Mouse (Mus musculus) embryonic facial prominence, embryonic 15.5 days (tissue): ENCODE results near the gene Naf1. TPM values are rescaled to one million over a fixed set of nuclear protein-coding genes. Genes with fewer than 3 reads are reported as not detected.

ENCODE experiments used
- ATAC-seq: fragments of 200-750 bp; cut with Nextera tagmentation; 2 replicates; pipeline ENCODE4 v1.8.0; 2017; ENCODE audit warnings: low read depth, moderate TSS enrichment; ENCODE audit not compliant: insufficient number of reproducible peaks, low FRiP score, low TSS enrichment
- H3K27ac ChIP-seq: fragments of 300-500 bp; sonication (generic); replicated peaks from 2 replicates; pipeline ENCODE4 v1.5.1; 2015; ENCODE audit warnings: mild to moderate bottlenecking, inconsistent platforms
- H3K27me3 ChIP-seq: fragments of 300-500 bp; sonication (generic); 2 replicates; pipeline ENCODE4 v1.6.1; 2015; ENCODE audit warnings: inconsistent platforms
- H3K36me3 ChIP-seq: fragments of 300-500 bp; sonication (generic); 2 replicates; pipeline ENCODE4 v1.6.1; 2015; ENCODE audit warnings: mild to moderate bottlenecking, inconsistent platforms
- H3K4me1 ChIP-seq: fragments of 300-500 bp; sonication (generic); 2 replicates; pipeline ENCODE4 v1.6.1; 2015; ENCODE audit warnings: inconsistent platforms
- H3K4me2 ChIP-seq: fragments of 300-500 bp; sonication (generic); replicated peaks from 2 replicates; pipeline ENCODE4 v1.6.1; 2015; ENCODE audit warnings: mild to moderate bottlenecking, inconsistent platforms
- H3K4me3 ChIP-seq: fragments of 300-500 bp; sonication (generic); replicated peaks from 2 replicates; pipeline ENCODE4 v1.5.1; 2015; ENCODE audit warnings: mild to moderate bottlenecking, inconsistent platforms
- H3K9ac ChIP-seq: fragments of 300-500 bp; sonication (generic); 2 replicates; pipeline ENCODE4 v1.6.1; 2015; ENCODE audit warnings: inconsistent platforms
- H3K9me3 ChIP-seq: fragments of 300-500 bp; sonication (generic); replicated peaks from 2 replicates; pipeline ENCODE4 v1.6.1; 2016; ENCODE audit warnings: inconsistent platforms
- WGBS: fragments of 180-500 bp; shearing (Covaris S2); methylation state at CpG from one replicate; pipeline ENCODE4 v1.1.7; 2015; 5-methylcytosine and 5-hydroxymethylcytosine counted together
- polyA plus RNA-seq: library from polyadenylated mRNA; unstranded; fragments of >200 nt; fragmentation: Nextera tagmentation; extraction: Ambion mirVana; gene quantifications from 2 replicates; pipeline ENCODE4 v1.2.1, GENCODE M21; 2015

Gene Naf1
- polyA plus RNA-seq, 1 experiment from 2014 or later: 2.9 TPM

DNA sequence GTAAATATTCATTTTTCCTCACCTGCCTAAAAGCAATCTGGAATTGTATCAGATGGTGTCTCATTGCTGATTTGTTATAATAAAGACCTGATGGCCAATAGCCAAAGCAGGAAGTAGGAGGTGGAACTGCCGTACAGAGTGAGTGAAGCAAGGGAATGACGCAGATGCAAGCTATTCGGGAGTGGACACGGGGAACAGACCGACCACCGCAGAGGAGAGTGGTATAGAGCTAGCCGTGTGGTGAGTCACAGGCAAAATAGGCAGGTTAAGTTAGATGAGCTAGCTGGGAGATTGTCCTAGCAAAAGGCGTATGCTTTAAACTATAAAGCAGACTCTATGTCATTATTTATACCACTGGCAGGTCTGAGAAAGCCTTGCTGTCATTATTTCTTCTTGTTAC is 46.1 kb downstream of the Naf1 start:
- WGBS: 78% methylated on average over 8 of the region's 8 CpGs

DNA sequence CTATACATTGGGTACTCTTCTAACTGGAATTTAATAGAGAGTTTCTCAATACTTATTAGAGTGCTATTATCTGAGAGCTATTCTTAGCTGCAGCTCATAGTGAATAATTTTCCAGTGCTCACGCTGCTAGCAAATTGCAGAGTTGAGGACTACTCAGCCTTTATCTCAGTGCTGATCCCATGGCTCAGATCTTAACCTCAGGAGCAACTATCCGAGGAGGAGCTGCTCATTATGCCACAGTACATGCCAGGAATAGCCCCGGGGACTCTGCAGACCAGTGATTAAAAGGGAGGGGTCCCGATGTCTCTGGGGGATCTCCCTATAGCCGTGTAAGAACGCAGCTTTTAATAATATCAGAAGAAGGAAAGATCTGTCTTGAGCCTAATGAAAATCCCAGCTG is 50.7 kb downstream of the Naf1 start:
- no peak overlapping the region for H3K4me3 ChIP-seq
- no peaks in the 10 kb centered on the region for H3K4me1 ChIP-seq
- no peaks in the 10 kb centered on the region for H3K27me3 ChIP-seq
- H3K9ac ChIP-seq: no peak overlapping the region
- H3K4me2 ChIP-seq: no peak overlapping the region
- ATAC-seq: peak; percentile 76; the same call in 1 of the 2 replicates
- H3K9me3 ChIP-seq: no peaks in the 10 kb centered on the region
- no peak overlapping the region for H3K27ac ChIP-seq
- 13% methylated on average over 6 of the region's 6 CpGs for WGBS
- no peaks in the 10 kb centered on the region for H3K36me3 ChIP-seq

More for the DNA sequence above, 46.1 kb downstream of the Naf1 start:
- Histone ChIP-seq H3K27me3 (no peaks in the 10 kb centered on the region), H3K4me2 (no peak overlapping the region), H3K4me1 (no peaks in the 10 kb centered on the region), H3K9ac (no peak overlapping the region), H3K27ac (no peak overlapping the region), H3K4me3 (no peak overlapping the region), H3K36me3 (no peaks in the 10 kb centered on the region), H3K9me3 (no peaks in the 10 kb centered on the region)
- ATAC-seq: no peak

DNA sequence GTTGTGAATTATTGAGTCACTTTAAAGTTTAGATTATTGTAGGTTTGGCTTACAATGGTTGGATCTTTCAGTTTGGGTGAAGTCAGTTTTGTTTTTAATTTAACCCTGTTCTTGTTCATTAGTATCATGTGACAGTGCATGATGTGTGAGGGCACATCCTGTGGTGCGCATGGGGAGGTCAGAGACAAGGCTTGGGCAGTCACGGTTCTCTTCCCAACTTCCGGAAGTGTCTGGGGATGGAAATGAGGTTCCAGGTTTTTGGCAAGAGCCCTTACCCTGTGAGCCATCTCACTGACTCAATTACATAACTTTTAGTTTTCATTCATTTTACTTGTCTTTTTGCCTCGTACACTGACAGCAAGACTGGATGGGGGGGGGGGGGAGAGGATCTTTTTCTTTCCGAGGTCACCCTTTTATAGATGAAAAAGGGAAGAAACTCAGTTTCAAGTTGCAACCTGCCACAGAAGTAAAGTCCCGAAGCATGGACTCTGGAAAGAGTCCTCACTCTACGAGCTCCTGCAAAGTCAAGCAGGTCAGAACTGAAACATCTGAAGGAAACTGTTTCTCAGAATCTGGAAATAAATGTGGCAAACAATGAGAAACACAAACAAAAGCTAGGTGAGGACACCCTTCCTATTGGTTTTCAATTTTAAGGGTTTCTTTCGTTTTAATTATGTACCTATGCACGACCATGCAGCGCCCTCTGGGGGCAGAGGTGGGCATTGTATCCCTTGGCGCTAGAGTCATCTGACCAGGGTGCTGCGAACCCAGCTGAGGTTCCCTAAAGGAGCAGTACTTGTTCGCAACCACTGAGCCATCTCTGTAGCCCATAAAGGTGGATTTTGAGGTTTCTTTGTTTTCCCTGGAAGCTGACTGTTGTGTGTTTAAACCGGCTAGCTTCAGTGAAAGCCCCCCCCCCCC is 53.9 kb downstream of the Naf1 start:
- Histone ChIP-seq H3K4me2 (no peak overlapping the region), H3K9me3 (no peaks in the 10 kb centered on the region), H3K27me3 (no peaks in the 10 kb centered on the region), H3K36me3 (no peaks in the 10 kb centered on the region), H3K9ac (no peak overlapping the region), H3K27ac (no peak overlapping the region), H3K4me1 (no peaks in the 10 kb centered on the region), H3K4me3 (no peak overlapping the region)
- 62% methylated on average over 14 of the region's 14 CpGs for whole genome bisulfite sequencing
- no peak for ATAC-seq

DNA sequence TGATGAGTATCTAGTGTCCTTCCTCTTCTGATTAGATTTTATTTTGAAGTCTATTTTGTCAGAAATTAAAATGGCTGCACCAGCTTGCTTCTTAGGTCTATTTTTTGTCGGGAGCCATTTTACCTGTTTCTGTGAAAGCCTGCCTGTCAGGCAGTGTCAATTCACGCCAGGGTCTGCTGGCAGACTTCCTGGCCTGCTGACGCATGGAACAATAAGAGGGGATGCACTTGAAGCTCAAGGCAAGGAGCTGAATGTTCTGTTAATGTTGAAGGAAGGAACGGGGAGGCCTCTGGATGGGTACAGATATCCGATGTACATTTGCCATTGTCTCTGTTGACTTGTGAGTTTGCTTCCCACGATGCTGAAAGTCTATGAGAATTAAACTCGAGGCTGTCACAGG is 56.0 kb downstream of the Naf1 start:
- H3K36me3 ChIP-seq: no peaks in the 10 kb centered on the region
- no peaks in the 10 kb centered on the region for H3K4me1 ChIP-seq
- no peak overlapping the region for H3K4me3 ChIP-seq
- ATAC-seq: no peak
- H3K27ac ChIP-seq: no peak overlapping the region
- no peak overlapping the region for H3K4me2 ChIP-seq
- no peaks in the 10 kb centered on the region for H3K27me3 ChIP-seq
- no peak overlapping the region for H3K9ac ChIP-seq
- H3K9me3 ChIP-seq: no peaks in the 10 kb centered on the region
- 64% methylated on average over 7 of the region's 7 CpGs for WGBS

DNA sequence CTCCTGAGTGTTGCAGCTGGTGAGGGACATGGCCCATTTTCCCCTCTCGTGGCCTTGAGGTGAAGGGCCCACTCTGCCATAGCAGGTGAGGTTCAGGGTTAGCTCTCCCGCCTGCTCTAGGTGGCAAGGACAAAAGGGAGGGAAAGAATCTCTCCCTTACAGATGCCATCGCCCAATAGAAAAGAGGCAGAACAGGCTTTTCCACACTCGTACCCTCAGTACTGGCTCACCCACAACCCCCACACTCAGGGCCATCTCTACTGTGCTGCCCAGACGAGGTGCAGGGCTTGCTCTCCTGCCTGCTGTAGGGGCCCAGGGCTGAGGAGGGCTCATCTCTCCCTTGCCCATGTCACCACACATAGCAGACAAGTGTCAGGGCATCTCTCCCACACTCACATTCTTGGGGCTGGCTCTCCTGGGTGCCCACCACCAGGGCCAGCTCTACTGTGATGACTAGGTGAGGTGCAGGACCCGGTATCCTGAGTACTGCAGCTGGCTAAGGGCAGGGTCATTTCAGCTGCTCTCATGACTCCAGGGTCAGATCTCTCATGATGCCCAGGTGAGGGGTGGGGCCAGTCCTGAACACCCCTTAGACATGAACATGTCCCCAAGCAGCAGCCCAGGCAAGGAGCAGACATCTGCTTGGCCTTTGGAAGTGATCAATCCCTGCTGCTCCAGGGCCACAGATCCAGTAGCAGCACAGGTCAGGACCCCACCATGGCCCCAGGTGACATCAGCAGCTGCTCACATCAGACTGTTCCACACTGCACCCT is 57.9 kb downstream of the Naf1 start:
- Histone ChIP-seq H3K27me3 (no peaks in the 10 kb centered on the region), H3K9me3 (no peaks in the 10 kb centered on the region), H3K27ac (no peak overlapping the region), H3K36me3 (no peaks in the 10 kb centered on the region), H3K4me2 (no peak overlapping the region), H3K4me1 (no peaks in the 10 kb centered on the region), H3K9ac (no peak overlapping the region), H3K4me3 (no peak overlapping the region)
- no peak for ATAC-seq
- 54% methylated on average over 6 of the region's 6 CpGs for WGBS

DNA sequence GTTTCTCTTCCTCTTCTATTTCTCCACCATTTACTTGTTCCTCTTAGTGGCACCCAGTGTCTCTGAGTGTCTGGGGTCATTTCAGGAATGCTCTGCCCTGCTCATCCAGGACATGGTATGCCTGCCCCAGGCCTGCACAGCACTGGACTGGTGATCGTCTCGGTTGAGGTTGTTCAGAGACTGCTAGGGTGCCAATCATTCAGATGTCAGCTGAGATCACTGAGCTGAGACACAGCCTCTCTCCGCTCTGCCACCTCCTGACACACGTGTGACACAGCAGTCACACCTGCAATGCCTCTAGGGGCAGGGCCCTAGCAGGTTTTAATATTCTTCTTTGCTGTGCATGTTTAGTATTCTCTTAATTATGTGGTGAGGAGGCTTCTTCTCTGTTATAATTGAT is 58.5 kb downstream of the Naf1 start:
- no peak overlapping the region for H3K4me3 ChIP-seq
- no peak overlapping the region for H3K27ac ChIP-seq
- H3K9me3 ChIP-seq: no peaks in the 10 kb centered on the region
- H3K27me3 ChIP-seq: no peaks in the 10 kb centered on the region
- WGBS: 44% methylated on average over 4 of the region's 4 CpGs
- no peak overlapping the region for H3K4me2 ChIP-seq
- no peak overlapping the region for H3K9ac ChIP-seq
- no peaks in the 10 kb centered on the region for H3K36me3 ChIP-seq
- no peak for ATAC-seq
- no peaks in the 10 kb centered on the region for H3K4me1 ChIP-seq

DNA sequence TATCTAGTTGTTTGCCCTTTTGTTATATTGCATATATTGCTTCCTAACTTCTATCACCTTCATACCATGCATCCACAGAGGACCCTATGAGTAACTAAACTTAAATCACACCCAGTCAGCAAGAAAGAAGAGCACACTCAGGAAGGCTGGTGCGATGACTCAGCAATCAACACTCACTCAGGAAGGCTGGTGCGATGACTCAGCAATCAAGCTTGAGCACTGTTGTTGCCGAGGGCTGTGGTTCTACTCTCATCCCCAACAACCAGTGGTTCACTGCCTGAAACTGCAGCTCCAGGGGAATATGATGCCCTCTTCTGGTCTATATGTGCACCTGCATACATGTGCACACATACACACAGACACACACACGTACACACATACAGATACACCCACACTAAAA is 73.7 kb downstream of the Naf1 start:
- no peak overlapping the region for H3K9ac ChIP-seq
- 86% methylated on average over 4 of the region's 4 CpGs for WGBS
- no peaks in the 10 kb centered on the region for H3K27me3 ChIP-seq
- no peak overlapping the region for H3K4me2 ChIP-seq
- ATAC-seq: no peak
- H3K4me3 ChIP-seq: no peak overlapping the region
- no peaks in the 10 kb centered on the region for H3K4me1 ChIP-seq
- no peaks in the 10 kb centered on the region for H3K9me3 ChIP-seq
- no peaks in the 10 kb centered on the region for H3K36me3 ChIP-seq
- no peak overlapping the region for H3K27ac ChIP-seq

DNA sequence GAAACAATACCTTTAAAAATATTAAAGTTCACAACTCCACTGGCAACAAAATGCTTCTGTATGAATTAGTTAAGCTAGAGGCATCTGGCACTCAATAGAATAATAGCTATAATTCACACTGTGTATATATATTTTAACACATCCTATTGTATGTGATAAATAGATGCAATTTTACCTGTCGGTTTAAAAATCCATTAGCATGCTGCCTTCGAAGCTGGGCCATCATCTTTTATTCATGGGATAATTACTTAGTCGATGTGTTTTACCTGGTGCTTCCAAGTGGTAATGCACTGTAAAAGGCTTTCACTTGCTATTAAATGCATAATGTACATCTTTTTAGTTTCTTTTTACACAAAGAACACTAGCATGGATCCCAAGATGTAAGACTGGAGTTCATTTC is 76.2 kb downstream of the Naf1 start:
- Histone ChIP-seq H3K4me1 (no peaks in the 10 kb centered on the region), H3K9me3 (no peaks in the 10 kb centered on the region), H3K9ac (no peak overlapping the region), H3K36me3 (no peaks in the 10 kb centered on the region), H3K4me3 (no peak overlapping the region), H3K4me2 (no peak overlapping the region), H3K27me3 (no peaks in the 10 kb centered on the region), H3K27ac (no peak overlapping the region)
- 75% methylated on average over 3 of the region's 3 CpGs for WGBS
- ATAC-seq: no peak

Other genes starting within 250 kb of the Naf1 start
- gene Npy5r, start 172.1 kb upstream of the Naf1 start, polyA plus RNA-seq: not detected in 2 replicates
- gene Npy1r, start 163.0 kb upstream of the Naf1 start, polyA plus RNA-seq: 2.8 and 2.9 TPM in 2 replicates